Mouse (Mus musculus) cerebellum, adult 11-12 months (tissue): ENCODE data around the gene Itpr3.
A peak's percentile ranks its signal among the peaks of the same experiment; 100 is the strongest.

Source experiments
- DNase-seq: peaks from one replicate; pipeline ENCODE4 v3.0.0; 2022

The Itpr3 gene

DNA sequence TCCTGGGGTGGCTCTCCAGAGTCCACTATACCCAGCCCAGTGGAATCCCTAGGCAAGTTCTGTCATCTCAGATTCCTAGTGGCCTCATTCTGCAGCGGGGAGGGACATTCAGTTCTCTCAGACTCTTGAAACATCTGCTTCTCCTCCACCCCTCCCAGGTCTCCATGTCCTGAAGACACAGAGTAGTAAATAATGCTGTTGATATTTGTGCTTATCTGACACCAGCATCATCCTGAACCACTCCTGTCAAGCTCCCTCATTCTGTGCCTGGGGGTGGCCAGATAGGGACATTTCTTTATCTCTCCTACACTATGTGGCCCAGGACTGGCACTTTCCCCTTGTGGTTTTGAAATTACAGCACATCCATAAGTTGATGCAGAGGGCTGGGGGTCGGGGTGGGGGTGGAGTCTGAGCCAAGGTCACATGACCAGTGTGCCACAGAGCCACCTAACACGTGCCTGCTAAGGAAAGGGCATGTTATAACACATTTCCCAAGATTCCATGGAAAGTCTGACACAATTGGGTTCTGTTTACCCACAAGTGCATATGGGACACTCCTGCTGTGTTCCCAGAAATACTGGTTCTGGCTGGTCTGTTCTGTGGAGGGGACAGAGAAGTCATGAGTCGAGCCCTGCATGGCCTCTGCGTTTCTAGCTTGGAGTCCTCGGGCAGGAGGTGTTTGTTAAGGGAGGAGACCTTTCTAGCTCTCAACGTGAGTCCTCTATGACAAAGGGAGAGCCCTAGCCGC lies 96.0 kb downstream of the Itpr3 start:
- DNase-seq, result no peak

DNA sequence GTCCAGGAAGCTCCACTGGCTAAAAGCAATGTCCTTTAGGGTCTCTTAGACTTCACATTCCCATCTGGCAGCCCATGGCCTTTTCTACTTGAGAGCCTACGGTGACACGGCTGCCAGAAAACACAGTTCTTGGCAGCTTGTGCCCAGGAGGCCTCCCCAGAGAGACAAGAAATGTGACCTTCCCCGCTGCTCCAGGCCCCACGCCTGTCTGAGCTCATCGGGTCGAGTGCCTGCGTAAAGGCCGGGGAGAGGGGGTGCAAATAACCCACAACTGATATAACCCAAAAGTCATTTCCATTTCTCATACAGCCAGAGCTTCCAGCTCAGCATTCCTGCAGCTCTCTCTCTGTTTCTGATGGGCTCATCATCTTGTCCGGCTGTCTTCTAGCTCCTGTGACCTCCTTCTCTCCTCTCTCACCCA lies 96.7 kb downstream of the Itpr3 start:
- DNase-seq, result no peak

DNA sequence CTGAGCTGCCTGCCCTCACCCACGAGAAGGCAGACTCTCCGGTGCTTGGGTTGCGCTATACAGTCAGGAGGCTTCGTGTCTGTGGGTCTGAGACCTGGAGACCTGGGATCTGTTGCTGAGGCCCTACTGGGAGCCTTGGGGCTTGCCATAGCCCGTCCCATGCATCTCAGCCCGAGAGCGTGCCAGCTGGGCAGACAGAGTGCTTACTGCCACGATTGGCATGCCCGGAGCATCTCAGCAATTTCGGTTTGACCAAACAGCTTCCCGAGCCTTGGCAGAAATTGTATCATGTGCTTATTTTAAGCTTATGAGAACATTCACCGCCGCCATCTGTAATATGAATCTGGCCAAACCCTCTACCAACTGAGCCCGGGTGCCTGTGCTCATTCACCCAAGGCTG lies 97.2 kb downstream of the Itpr3 start:
- peak; percentile 80 for DNase-seq

DNA sequence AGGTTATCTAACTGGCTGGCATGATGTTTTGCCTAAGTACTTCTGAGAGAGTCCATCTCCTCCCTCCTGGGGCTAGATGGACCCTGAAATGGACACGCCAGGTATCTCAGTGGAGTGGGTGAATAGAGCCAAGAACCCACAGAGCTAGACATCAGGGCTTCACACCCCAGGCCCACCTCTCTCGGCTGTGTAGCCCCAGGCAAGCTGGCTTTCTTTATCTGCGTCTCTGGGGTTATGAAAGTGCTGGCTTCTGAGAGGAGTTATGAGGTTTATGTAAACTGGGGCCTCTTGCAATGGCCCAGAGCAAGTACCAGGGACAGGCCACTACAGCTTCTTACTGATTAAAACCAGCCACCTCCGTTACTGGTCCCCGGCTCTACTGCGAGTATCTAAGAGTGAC lies 97.8 kb downstream of the Itpr3 start:
- no peak for DNase-seq

DNA sequence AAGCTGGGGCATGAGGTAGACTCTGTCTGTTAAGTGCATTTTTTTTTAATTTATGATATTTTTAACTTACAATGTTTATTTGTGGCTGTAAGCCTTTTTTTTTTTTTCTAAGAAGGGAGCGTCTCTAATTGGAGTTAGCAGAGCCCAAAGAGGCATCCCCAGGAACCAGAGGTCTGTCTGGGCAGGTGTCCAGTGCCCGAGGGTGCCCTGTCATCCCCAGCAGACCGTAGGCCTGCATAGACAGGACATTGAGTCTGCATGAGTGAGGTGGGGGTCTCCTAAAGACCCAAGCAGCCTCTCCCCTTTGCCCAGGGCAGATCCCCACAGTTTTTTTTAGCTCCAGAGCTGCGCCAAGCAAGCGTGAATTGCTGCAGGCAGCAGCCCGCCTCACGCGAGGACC lies 98.6 kb downstream of the Itpr3 start:
- no peak for DNase-seq

DNA sequence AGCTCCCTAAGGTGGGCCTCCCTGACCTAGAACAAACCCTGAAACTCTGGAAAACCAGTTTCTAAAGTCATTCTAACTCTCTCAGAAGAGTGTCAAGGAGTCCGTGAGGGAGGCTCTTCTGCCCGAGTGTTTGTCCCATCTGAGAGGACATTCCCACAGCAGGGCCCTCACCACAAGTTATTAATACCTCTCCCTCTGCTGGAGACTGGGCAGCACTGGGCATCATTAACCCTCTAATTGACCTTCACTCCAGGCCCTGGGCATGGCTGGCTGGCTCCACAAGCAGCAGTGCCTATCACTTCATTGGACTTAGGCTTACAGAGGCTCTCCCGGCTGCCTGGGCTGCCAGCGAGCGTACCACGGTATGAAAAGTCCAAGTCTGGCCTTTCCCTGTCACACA lies 101.3 kb downstream of the Itpr3 start:
- DNase-seq, result no peak

DNA sequence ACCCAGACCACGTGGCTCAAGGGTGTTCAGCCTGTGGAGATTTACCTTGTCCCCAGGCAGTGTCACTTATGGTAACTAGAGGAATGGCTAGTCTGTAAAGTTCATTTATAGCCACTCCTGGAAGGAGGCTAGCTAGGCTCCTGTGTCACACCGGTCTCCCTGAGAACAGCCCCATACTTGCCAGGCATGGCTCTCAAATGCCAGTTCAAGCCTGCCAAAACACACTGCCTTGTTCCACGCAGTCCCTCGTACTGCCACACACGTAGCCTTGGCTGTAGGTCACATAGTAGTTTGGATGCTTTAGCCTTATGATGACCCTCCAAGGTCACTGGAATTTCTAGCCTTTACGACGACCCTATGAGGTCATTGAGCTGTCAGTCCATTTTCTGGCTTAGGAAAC lies 102.1 kb downstream of the Itpr3 start:
- DNase-seq, result no peak

DNA sequence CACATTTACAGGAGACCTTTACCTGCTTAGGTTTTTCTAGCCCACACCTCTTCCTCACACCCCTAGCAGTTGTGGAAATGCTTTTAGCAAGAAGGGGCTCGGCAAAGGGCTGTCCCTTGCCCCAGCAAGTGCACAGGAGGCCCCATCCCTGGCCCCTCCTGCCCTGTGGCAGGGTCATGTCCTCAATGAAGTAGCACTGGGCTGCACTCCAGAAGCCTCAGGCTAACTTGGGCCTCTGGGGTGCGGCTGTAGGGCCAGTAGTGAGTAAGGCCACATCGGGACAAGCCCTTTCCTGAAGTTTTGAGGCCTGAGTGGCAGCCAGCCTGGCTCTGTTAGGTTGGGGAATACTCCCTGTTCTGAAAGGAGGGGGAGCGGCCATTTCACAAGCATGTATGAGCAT lies 103.8 kb downstream of the Itpr3 start:
- no peak for DNase-seq

DNA sequence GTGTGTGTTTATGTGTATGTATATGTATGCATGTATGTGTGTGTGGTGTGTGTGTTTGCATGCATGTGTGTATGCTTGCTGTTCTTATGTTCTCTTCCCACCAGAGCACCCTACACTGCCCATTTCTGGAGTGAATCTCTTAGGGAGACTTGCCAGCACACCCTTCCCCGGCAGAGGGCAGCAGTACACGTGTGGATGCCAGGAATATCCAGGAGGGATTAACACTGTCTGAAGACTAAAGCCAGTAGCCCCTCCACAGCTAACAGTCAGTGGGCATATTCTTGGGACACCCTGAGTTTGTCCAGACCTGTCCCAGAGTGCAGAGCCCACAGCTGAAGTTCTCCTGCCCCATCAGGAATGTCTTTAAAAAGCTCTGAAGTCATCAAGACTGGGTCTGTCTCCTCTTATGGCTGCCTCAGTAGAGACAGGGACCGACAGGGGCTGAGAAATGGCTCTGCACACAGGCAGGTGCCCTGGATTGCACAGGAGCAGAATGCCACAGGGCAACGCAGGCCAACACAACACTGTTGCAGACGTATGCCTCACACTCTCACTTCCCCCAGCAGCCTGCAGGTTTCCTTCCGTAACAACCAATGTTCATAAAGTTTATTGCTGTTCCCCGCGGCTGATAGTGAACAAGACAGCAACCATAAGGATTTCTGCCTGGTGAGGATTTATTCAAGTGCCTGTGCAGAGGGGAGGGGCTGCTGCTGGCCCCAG lies 108.1 kb downstream of the Itpr3 start:
- no peak for DNase-seq

DNA sequence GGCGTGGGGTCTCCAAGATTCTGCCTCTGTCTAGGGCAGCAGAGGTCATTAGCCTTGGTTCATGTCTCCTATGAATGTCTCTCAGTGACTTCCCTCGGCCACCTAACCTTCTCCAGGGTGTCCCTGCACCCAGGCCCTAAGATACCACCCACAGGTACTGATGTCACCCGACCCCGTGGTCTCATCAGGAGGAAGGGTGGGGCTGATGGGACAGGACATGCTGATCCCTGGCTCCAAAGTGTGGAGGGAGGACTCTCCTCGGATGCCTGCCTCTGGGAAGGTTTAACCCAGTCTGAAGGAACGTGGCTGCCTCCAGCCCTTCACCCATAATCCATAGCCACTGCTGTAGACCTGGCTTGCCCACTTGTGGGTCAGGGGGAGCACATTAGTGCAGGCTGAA lies 109.8 kb downstream of the Itpr3 start:
- no peak for DNase-seq

DNA sequence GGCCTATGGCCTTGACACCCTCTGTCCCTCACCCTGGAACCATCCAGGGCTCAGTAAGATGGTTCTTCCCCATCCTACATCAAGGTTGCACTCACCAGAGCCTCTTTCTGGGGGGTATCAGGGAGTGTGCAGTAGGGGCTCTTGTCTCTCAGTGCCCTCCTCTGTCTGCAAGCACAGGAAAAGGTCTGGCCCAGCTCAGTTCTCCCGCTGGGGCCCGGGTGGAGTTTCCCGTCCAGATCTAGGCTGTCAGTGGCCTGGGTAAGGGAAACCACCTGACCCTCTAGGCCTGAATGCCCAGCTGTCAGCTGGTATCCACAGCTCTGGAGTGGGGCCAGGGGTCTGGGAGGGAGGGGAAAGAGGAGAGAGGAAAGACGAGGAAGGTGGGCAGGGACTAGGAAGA lies 110.4 kb downstream of the Itpr3 start, which contains the start of gene Ip6k3:
Gene Ip6k3 (minus strand): TSS at position 251 of the 400 bp plus-strand sequence.
- DNase-seq, result no peak

DNA sequence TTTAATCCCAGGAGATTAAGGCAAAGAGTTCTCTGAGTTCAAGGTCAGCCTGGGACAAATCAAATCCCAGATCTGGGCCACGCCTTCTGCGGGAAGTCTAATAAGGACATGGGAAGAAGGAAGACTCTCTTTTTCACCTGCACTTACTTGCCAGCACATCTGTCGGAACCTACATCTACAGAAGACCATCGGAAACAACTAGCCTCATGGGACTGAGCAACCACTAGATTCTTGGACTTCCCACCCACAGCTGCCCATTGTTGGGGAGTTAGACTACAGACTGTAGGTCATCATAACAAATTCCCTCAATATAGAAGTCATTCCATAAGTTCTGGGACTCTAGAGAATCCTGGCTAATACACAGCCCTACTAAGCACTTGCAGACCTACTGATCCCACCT lies 111.5 kb downstream of the Itpr3 start:
- no peak for DNase-seq

DNA sequence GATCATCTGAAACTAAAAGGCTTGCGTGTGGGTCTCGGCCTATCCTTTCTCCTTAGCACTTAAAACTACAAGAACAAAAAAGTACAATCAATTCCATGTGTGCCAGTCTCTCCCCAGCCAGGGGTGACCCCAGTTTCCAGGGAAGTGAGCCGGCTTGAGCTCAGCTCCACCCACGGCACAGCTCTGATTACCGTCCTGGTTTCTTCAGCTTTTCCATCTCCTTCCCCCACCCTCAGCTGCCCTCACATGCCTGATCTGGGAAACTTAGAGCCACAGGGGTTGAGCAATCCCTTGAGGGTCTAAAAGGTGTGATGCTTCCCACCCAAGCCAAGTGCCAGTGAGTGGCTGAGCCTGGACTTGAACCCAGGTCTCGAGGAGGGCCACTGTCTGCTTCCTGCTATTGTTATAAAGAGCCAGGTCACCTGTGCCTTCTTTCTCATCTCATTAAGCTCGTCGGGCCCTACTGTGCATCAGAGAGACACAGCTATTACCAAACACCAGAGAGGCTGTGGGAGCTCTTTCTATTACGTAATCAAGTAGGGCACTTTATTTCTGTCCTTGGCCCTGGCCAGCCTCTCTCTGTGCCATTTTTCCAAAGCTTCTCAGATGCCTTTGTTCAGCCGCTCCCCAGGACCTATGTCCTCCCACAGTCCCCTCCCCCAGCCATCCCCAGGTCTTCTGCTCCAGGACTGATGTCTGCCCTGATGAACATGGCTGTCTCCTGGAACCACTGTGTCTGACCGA lies 113.0 kb downstream of the Itpr3 start:
- peak; percentile 53 for DNase-seq

DNA sequence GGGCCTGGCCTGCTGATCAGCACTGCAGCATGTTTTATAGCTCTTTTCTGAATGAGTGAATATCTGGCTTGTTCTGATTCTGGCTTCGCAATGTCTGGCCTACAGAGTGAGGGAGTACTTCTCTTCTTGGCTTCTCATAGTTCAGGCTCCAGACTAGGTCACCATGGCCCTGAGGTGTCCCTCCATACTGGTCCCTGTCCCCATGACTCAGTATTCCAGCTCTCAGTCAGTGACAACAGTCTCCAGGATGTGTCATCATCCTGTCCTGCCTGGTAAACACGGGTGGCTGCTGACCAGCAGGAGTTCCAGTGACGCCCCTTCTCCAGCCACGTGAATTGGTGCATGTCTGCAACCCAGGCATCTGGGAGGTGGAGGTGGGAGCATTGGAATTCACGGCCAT lies 114.0 kb downstream of the Itpr3 start:
- DNase-seq, result no peak
